Mouse (Mus musculus) CH12.LX (cell line): ENCODE data around the gene Sgms1. TPM values are rescaled to one million over a fixed set of nuclear protein-coding genes. Genes with fewer than 3 reads are reported as not detected.

Experiments used
- DNase-seq: peaks from one replicate; pipeline ENCODE4 v3.0.0-alpha.2; 2013; ENCODE audit errors: extremely low read depth
- H3K27ac ChIP-seq: 2 replicates; pipeline ENCODE4 v1.5.1; 2012; ENCODE audit warnings: low read depth, mild to moderate bottlenecking, control low read depth, moderate library complexity; ENCODE audit not compliant: insufficient read depth
- H3K27me3 ChIP-seq: replicated peaks from 2 replicates; pipeline ENCODE3; 2012; ENCODE audit warnings: inconsistent platforms
- H3K36me3 ChIP-seq, 2 experiments: replicated peaks in 1 of 2; 2 replicates each; pipeline versions ENCODE3 to v1.6.1; 2012; ENCODE audit warnings: inconsistent platforms in 1 of 2, low read length in 1 of 2, mild to moderate bottlenecking in 1 of 2, mixed read lengths in 1 of 2, moderate library complexity in 1 of 2; ENCODE audit not compliant: control insufficient read depth in 1 of 2, insufficient read depth in 1 of 2
- H3K4me1 ChIP-seq, 2 experiments: 2 replicates each; pipeline ENCODE4 v1.6.1; 2012; ENCODE audit warnings: inconsistent platforms in 1 of 2, moderate library complexity in 1 of 2; ENCODE audit not compliant: insufficient read depth in 2 of 2, control insufficient read depth in 1 of 2
- H3K4me2 ChIP-seq: 2 replicates; pipeline ENCODE4 v1.6.1; 2012; ENCODE audit warnings: low read depth, mild to moderate bottlenecking, control low read depth; ENCODE audit not compliant: poor library complexity, insufficient read depth, severe bottlenecking
- H3K4me3 ChIP-seq, 3 experiments: fragments of 150-350 bp in 1 of 3; sonication (generic) in 1 of 3; replicated peaks in 1 of 3; 2 replicates each; pipeline versions ENCODE3 to v1.5.1; 2011 to 2012; ENCODE audit warnings: low read depth in 2 of 3, low read length in 2 of 3, mild to moderate bottlenecking in 2 of 3, moderate library complexity in 2 of 3, control low read depth in 1 of 3, improper control_type of control experiment in 1 of 3, inconsistent platforms in 1 of 3, mixed read lengths in 1 of 3; ENCODE audit not compliant: poor library complexity in 1 of 3
- H3K79me2 ChIP-seq: replicated peaks from 2 replicates; pipeline ENCODE4 v1.6.1; 2012; ENCODE audit warnings: mild to moderate bottlenecking, moderate library complexity; ENCODE audit not compliant: control insufficient read depth, poor library complexity, insufficient read depth, severe bottlenecking; ENCODE audit errors: extremely low read depth
- H3K9ac ChIP-seq: 2 replicates; pipeline ENCODE4 v1.6.1; 2012; ENCODE audit warnings: low read depth, mild to moderate bottlenecking, control low read depth, moderate library complexity; ENCODE audit not compliant: insufficient read depth
- H3K9me3 ChIP-seq: replicated peaks from 2 replicates; pipeline ENCODE3; 2012; ENCODE audit warnings: low read length, inconsistent platforms, mixed read lengths
- CHD1 ChIP-seq: IDR thresholded peaks from 2 replicates; pipeline ENCODE4 v1.6.1; 2012; ENCODE audit warnings: low read depth, low read length, improper control_type of control experiment, inconsistent platforms
- CHD2 ChIP-seq: IDR thresholded peaks from 2 replicates; pipeline ENCODE4 v1.6.1; 2011; ENCODE audit warnings: low read length, improper control_type of control experiment
- CTCF ChIP-seq, 2 experiments: IDR thresholded peaks in 1 of 2; conservative IDR thresholded peaks in 1 of 2; 2 replicates each; pipeline ENCODE4 v1.5.1; 2011 to 2012; ENCODE audit warnings: low read depth in 2 of 2, low read length in 2 of 2, improper control_type of control experiment in 1 of 2, inconsistent platforms in 1 of 2, mild to moderate bottlenecking in 1 of 2, moderate library complexity in 1 of 2
- E2F4 ChIP-seq: IDR thresholded peaks from 2 replicates; pipeline ENCODE4 v1.6.1; 2011; ENCODE audit warnings: low read depth, low read length, improper control_type of control experiment; ENCODE audit not compliant: insufficient replicate concordance
- ELF1 ChIP-seq: IDR thresholded peaks from 2 replicates; pipeline ENCODE4 v1.6.1; 2014; ENCODE audit warnings: low read depth, mild to moderate bottlenecking, inconsistent platforms, low read length, improper control_type of control experiment
- HCFC1 ChIP-seq: IDR thresholded peaks from 2 replicates; pipeline ENCODE4 v1.6.1; 2012; ENCODE audit warnings: low read depth, mild to moderate bottlenecking, inconsistent platforms, low read length, improper control_type of control experiment
- MAFK ChIP-seq: IDR thresholded peaks from 2 replicates; pipeline ENCODE4 v1.6.1; 2011; ENCODE audit warnings: low read length, improper control_type of control experiment; ENCODE audit not compliant: insufficient replicate concordance
- MAX ChIP-seq: IDR thresholded peaks from 2 replicates; pipeline ENCODE4 v1.6.1; 2011; ENCODE audit warnings: low read length, improper control_type of control experiment
- MAZ ChIP-seq: IDR thresholded peaks from 2 replicates; pipeline ENCODE4 v1.6.1; 2012; ENCODE audit warnings: low read depth, mild to moderate bottlenecking, inconsistent platforms, low read length, improper control_type of control experiment, moderate library complexity
- MEF2A ChIP-seq: IDR thresholded peaks from 2 replicates; pipeline ENCODE4 v1.6.1; 2014; ENCODE audit warnings: low read depth, mild to moderate bottlenecking, inconsistent platforms, low read length, improper control_type of control experiment, borderline replicate concordance
- MXI1 ChIP-seq: IDR thresholded peaks from 2 replicates; pipeline ENCODE4 v1.6.1; 2011; ENCODE audit warnings: mild to moderate bottlenecking, low read depth, low read length, improper control_type of control experiment
- NELFE ChIP-seq: IDR thresholded peaks from 2 replicates; pipeline ENCODE4 v1.6.1; 2011; ENCODE audit warnings: low read depth, low read length, improper control_type of control experiment
- PAX5 ChIP-seq: IDR thresholded peaks from 2 replicates; pipeline ENCODE4 v1.6.1; 2012; ENCODE audit warnings: low read length, inconsistent platforms, mixed read lengths
- POLR2A ChIP-seq: IDR thresholded peaks from 2 replicates; pipeline ENCODE4 v1.6.1; 2011; ENCODE audit warnings: low read depth, mild to moderate bottlenecking, improper control_type of control experiment, low read length
- POLR2AphosphoS2 ChIP-seq: IDR thresholded peaks from 2 replicates; pipeline ENCODE4 v1.6.1; 2011; ENCODE audit warnings: low read depth, low read length, improper control_type of control experiment
- RAD21 ChIP-seq: IDR thresholded peaks from 2 replicates; pipeline ENCODE4 v1.6.1; 2011; ENCODE audit warnings: low read depth, mild to moderate bottlenecking, low read length, improper control_type of control experiment, moderate library complexity
- RCOR1 ChIP-seq: conservative IDR thresholded peaks from 2 replicates; pipeline ENCODE4 v1.6.1; 2012; ENCODE audit warnings: low read depth, mild to moderate bottlenecking, inconsistent platforms, low read length, improper control_type of control experiment
- TBP ChIP-seq: conservative IDR thresholded peaks from 2 replicates; pipeline ENCODE4 v1.6.1; 2011; ENCODE audit warnings: low read depth, low read length, improper control_type of control experiment
- TCF12 ChIP-seq: IDR thresholded peaks from 2 replicates; pipeline ENCODE4 v1.6.1; 2014; ENCODE audit warnings: low read depth, mild to moderate bottlenecking, inconsistent platforms, low read length, improper control_type of control experiment
- USF2 ChIP-seq: conservative IDR thresholded peaks from 2 replicates; pipeline ENCODE4 v1.6.1; 2011; ENCODE audit warnings: low read depth, low read length, improper control_type of control experiment
- ZMIZ1 ChIP-seq: IDR thresholded peaks from 2 replicates; pipeline ENCODE4 v1.6.1; 2012; ENCODE audit warnings: low read depth, mild to moderate bottlenecking, inconsistent platforms, low read length, improper control_type of control experiment
- ZNF384 ChIP-seq: IDR thresholded peaks from 2 replicates; pipeline ENCODE4 v1.6.1; 2012; ENCODE audit warnings: low read depth, low read length, improper control_type of control experiment, inconsistent platforms
- dilution Hi-C: fragments of 300-500 bp; cut with MboI; formaldehyde crosslinking; loops from 2 replicates; pipeline ENCODE4 v1.14.3; 2020; ENCODE audit warnings: low sequenced_read_pairs; ENCODE audit not compliant: extremely low pct_unique_long_range_greater_than_20kb, extremely low pct_ligation_motif_present
- in situ Hi-C: fragments of 300-500 bp; cut with MboI; formaldehyde crosslinking; loops from 3 replicates; pipeline ENCODE4 v1.14.3; 2019; ENCODE audit warnings: low sequenced_read_pairs, low pct_ligation_motif_present, low pct_unique_long_range_greater_than_20kb, mixed read lengths
- polyA plus RNA-seq: library from polyadenylated mRNA; unstranded; fragments of >175 nt; gene quantifications from 2 replicates; pipeline ENCODE4 v1.2.1, GENCODE M21; 2012; ENCODE audit warnings: low read depth; ENCODE audit not compliant: insufficient read length
- total RNA-seq, 2 experiments: library from RNA; depleted of rRNA; stranded (reverse); fragments of 300-350 nt in 1 of 2; fragments of >200 nt in 1 of 2; gene quantifications; 2 replicates each; pipeline ENCODE4 v1.2.3; 2012 to 2014

The Sgms1 gene
- total and polyA plus RNA-seq, 3 experiments = 1.4 to 1.8 (median 1.8) TPM

- no peak for DNase-seq
- dilution Hi-C loops = no loop called here
- Histone ChIP-seq H3K9ac (no peak overlapping the region), H3K27me3 (no peaks in the 10 kb centered on the region), H3K79me2 (no peaks in the 10 kb centered on the region), H3K9me3 (no peaks in the 10 kb centered on the region), H3K27ac (no peak overlapping the region), H3K4me1 (peaks cover 10 to 31% of the 10 kb centered on the region in 2 experiments), H3K36me3 (no peaks in the 10 kb centered on the region), H3K4me2 (no peak overlapping the region), H3K4me3 (no peak overlapping the region)
- in situ Hi-C loops = no loop called here
- TF ChIP-seq PAX5 (no peak), MEF2A (no peak), MAZ (no peak), MXI1 (no peak), ZNF384 (no peak), CTCF (conservative IDR thresholded peaks at IDR 0.05 in 1 of 2, IDR thresholded peaks at IDR 0.05 in 1 of 2; ENCODE audit: low read depth in 2 of 2, low read length in 2 of 2) (no peak), TBP (no peak), E2F4 (no peak), POLR2A (no peak), RAD21 (no peak), CHD1 (no peak), RCOR1 (no peak)
Observed at GRCm38 (mm10) chr19:32176458-32176857, 213.1 kb downstream of the Sgms1 start.

GRCm38 (mm10) chr19:32175991-32176390 lies 213.5 kb downstream of the Sgms1 start:
- H3K9me3 ChIP-seq = no peaks in the 10 kb centered on the region
- H3K27me3 ChIP-seq = no peaks in the 10 kb centered on the region
- in situ Hi-C loops (no loop called here), dilution Hi-C loops (no loop called here)
- TF ChIP-seq USF2 (no peak), MAFK (no peak), RCOR1 (no peak), MAZ (no peak), ELF1 (no peak), CHD2 (no peak), HCFC1 (no peak), PAX5 (no peak), POLR2AphosphoS2 (no peak), TCF12 (no peak), ZMIZ1 (no peak), NELFE (no peak), MAX (no peak), RAD21 (no peak)
- H3K27ac ChIP-seq = no peak overlapping the region
- no peak overlapping the region for H3K9ac ChIP-seq
- DNase-seq = no peak
- H3K36me3 ChIP-seq = no peaks in the 10 kb centered on the region
- no peaks in the 10 kb centered on the region for H3K79me2 ChIP-seq
- peaks cover 7 to 26% of the 10 kb centered on the region in 2 experiments for H3K4me1 ChIP-seq
- no peak overlapping the region for H3K4me2 ChIP-seq
- no peak overlapping the region for H3K4me3 ChIP-seq
